Mouse (Mus musculus): ENCODE measurements around the gene Defb25.

The Defb25 gene

GRCm38 (mm10) chr2:152628066-152628465 is 5.2 kb upstream of the Defb25 start:
- DNase-seq (ENCODE audit: low spot score), result no peak

GRCm38 (mm10) chr2:152626774-152627591 is 4.1 kb upstream of the Defb25 start, which contains the start of gene Rem1:
Gene Rem1 (plus strand): TSS chr2:152626951.
- DNase-seq (ENCODE audit: low spot score), result peak; percentile 24

GRCm38 (mm10) chr2:152625256-152625655 is 2.4 kb upstream of the Defb25 start:
- no peak for DNase-seq (ENCODE audit: low spot score)

- no peak for DNase-seq (ENCODE audit: low spot score)
These were observed 1.7 kb upstream of the Defb25 start for GRCm38 (mm10) chr2:152624566-152624965.

- DNase-seq (ENCODE audit: low spot score), result no peak
These were observed 702 bp downstream of the Defb25 start for GRCm38 (mm10) chr2:152622151-152622550.

- DNase-seq (ENCODE audit: low spot score), result no peak
These were observed 2.3 kb downstream of the Defb25 start for GRCm38 (mm10) chr2:152620367-152621134.

- DNase-seq (ENCODE audit: low spot score), result no peak
These were observed 5.5 kb downstream of the Defb25 start for GRCm38 (mm10) chr2:152617374-152617773.

- DNase-seq (ENCODE audit: low spot score), result no peak
These were observed 6.4 kb downstream of the Defb25 start for GRCm38 (mm10) chr2:152616470-152616869.

GRCm38 (mm10) chr2:152615563-152615962 is 7.3 kb downstream of the Defb25 start:
- peak; percentile 43 for DNase-seq (ENCODE audit: low spot score)

- no peak for DNase-seq (ENCODE audit: low spot score)
These were observed 10.7 kb downstream of the Defb25 start for GRCm38 (mm10) chr2:152612193-152612592.

GRCm38 (mm10) chr2:152608719-152609118 is 14.1 kb downstream of the Defb25 start:
- DNase-seq (ENCODE audit: low spot score), result no peak

GRCm38 (mm10) chr2:152607746-152608145 is 15.1 kb downstream of the Defb25 start:
- no peak for DNase-seq (ENCODE audit: low spot score)

- DNase-seq (ENCODE audit: low spot score), result peak; percentile 32
These were observed 18.8 kb downstream of the Defb25 start, which contains the start of gene Defb36 for GRCm38 (mm10) chr2:152604057-152604456. Gene Defb36 (plus strand): TSS chr2:152604327.

- DNase-seq (ENCODE audit: low spot score), result no peak
These were observed 21.4 kb downstream of the Defb25 start for GRCm38 (mm10) chr2:152601275-152601960.

- no peak for DNase-seq (ENCODE audit: low spot score)
These were observed 22.8 kb downstream of the Defb25 start for GRCm38 (mm10) chr2:152600076-152600475.

GRCm38 (mm10) chr2:152599299-152599698 is 23.6 kb downstream of the Defb25 start, which contains the start of gene Defb45:
Gene Defb45 (minus strand): TSS chr2:152599399.
- DNase-seq (ENCODE audit: low spot score), result no peak

- DNase-seq (ENCODE audit: low spot score), result no peak
These were observed 33.8 kb downstream of the Defb25 start for GRCm38 (mm10) chr2:152589021-152589420.

GRCm38 (mm10) chr2:152588450-152588849 is 34.4 kb downstream of the Defb25 start:
- no peak for DNase-seq (ENCODE audit: low spot score)

GRCm38 (mm10) chr2:152586926-152587560 is 35.8 kb downstream of the Defb25 start:
- no peak for DNase-seq (ENCODE audit: low spot score)

GRCm38 (mm10) chr2:152580612-152581011 is 42.2 kb downstream of the Defb25 start:
- DNase-seq (ENCODE audit: low spot score), result no peak

GRCm38 (mm10) chr2:152580107-152580506 is 42.7 kb downstream of the Defb25 start, which contains the start of gene Defb19:
Gene Defb19 (minus strand): TSS chr2:152580312.
- DNase-seq (ENCODE audit: low spot score), result no peak

- DNase-seq (ENCODE audit: low spot score), result no peak
These were observed 49.4 kb downstream of the Defb25 start for GRCm38 (mm10) chr2:152573484-152573883.

Data from urinary bladder, postnatal 14 days (tissue).